Mouse (Mus musculus) limb, embryonic 14.5 days (tissue): Measurements from ENCODE around the gene 3110040M04Rik. TPM values are rescaled to one million over a fixed set of nuclear protein-coding genes. Genes with fewer than 3 reads are reported as not detected.

Experiments used
- ATAC-seq: fragments of 200-750 bp; cut with Nextera tagmentation; 2 replicates; pipeline ENCODE4 v1.8.0; 2017; ENCODE audit warnings: low read depth, moderate number of reproducible peaks, moderate TSS enrichment; ENCODE audit not compliant: low FRiP score
- DNase-seq: peaks from one replicate; pipeline ENCODE4 v3.0.0-alpha.2; 2015; ENCODE audit warnings: low spot score
- H3K27ac ChIP-seq: fragments of 300-500 bp; sonication (generic); replicated peaks from 2 replicates; pipeline ENCODE4 v1.5.1; 2014; ENCODE audit warnings: low read depth, mild to moderate bottlenecking, low read length, moderate library complexity, mixed read lengths
- H3K27me3 ChIP-seq: fragments of 300-500 bp; sonication (generic); 2 replicates; pipeline ENCODE4 v1.6.1; 2014; ENCODE audit warnings: low read length, mixed read lengths; ENCODE audit not compliant: control insufficient read depth, insufficient read depth
- H3K36me3 ChIP-seq: fragments of 300-500 bp; sonication (generic); 2 replicates; pipeline ENCODE4 v1.6.1; 2014; ENCODE audit warnings: mild to moderate bottlenecking, low read length, moderate library complexity, mixed read lengths; ENCODE audit not compliant: control insufficient read depth, insufficient read depth
- H3K4me1 ChIP-seq: fragments of 300-500 bp; sonication (generic); 2 replicates; pipeline ENCODE4 v1.6.1; 2014; ENCODE audit warnings: antibody characterized with exemption, low read length, mixed read lengths; ENCODE audit not compliant: control insufficient read depth, insufficient read depth
- H3K4me2 ChIP-seq: fragments of 300-500 bp; sonication (generic); replicated peaks from 2 replicates; pipeline ENCODE4 v1.6.1; 2014; ENCODE audit warnings: low read depth, mild to moderate bottlenecking, low read length, moderate library complexity; ENCODE audit not compliant: severe bottlenecking
- H3K4me3 ChIP-seq: fragments of 300-500 bp; sonication (generic); replicated peaks from 2 replicates; pipeline ENCODE4 v1.5.1; 2014; ENCODE audit warnings: low read length
- H3K9ac ChIP-seq: fragments of 300-500 bp; sonication (generic); 2 replicates; pipeline ENCODE4 v1.6.1; 2014; ENCODE audit warnings: mild to moderate bottlenecking, low read depth, low read length, moderate library complexity; ENCODE audit not compliant: severe bottlenecking
- H3K9me3 ChIP-seq: fragments of 300-500 bp; sonication (generic); 2 replicates; pipeline ENCODE4 v1.6.1; 2016; ENCODE audit warnings: low read length; ENCODE audit not compliant: control insufficient read depth
- POLR2A ChIP-seq: fragments of 200-500 bp; IDR thresholded peaks from 2 replicates; pipeline ENCODE4 v1.8.0; 2012; ENCODE audit warnings: inconsistent platforms, mild to moderate bottlenecking, moderate library complexity, borderline replicate concordance; ENCODE audit not compliant: insufficient read depth, insufficient read length; ENCODE audit errors: extremely low read depth
- WGBS: fragments of 180-500 bp; shearing (Covaris S2); extraction: QIAGEN DNeasy Blood & Tissue Kit; methylation state at CpG from one replicate; pipeline ENCODE4 v1.1.7; 2014; 5-methylcytosine and 5-hydroxymethylcytosine counted together
- polyA plus RNA-seq, 2 experiments: library from polyadenylated mRNA; depleted of rRNA in 1 of 2; stranded (reverse) in 1 of 2; unstranded in 1 of 2; fragments of >200 nt; fragmentation: Nextera tagmentation in 1 of 2; extraction: Ambion mirVana in 1 of 2; gene quantifications; 2 replicates each; pipeline versions ENCODE4 v1.2.1 to v1.2.3; 2012 to 2014

3110040M04Rik gene
- polyA plus RNA-seq, 2 experiments: not detected

GRCm38 (mm10) chr1:151227506-151227905 lies 23.6 kb downstream of the 3110040M04Rik start:
- Histone ChIP-seq H3K4me2 (no peak overlapping the region), H3K4me1 (no peaks in the 10 kb centered on the region), H3K9ac (no peak overlapping the region), H3K36me3 (no peaks in the 10 kb centered on the region), H3K27me3 (no peaks in the 10 kb centered on the region), H3K4me3 (no peak overlapping the region), H3K27ac (no peak overlapping the region), H3K9me3 (no peaks in the 10 kb centered on the region)
- ATAC-seq: no peak
- DNase-seq: no peak
- WGBS: 65% methylated on average over 8 of the region's 8 CpGs
- TF ChIP-seq POLR2A: no peak

GRCm38 (mm10) chr1:151228320-151228989 lies 24.5 kb downstream of the 3110040M04Rik start:
- Histone ChIP-seq H3K36me3 (no peaks in the 10 kb centered on the region), H3K4me3 (no peak overlapping the region), H3K27me3 (no peaks in the 10 kb centered on the region), H3K9me3 (no peaks in the 10 kb centered on the region), H3K27ac (no peak overlapping the region), H3K9ac (no peak overlapping the region), H3K4me1 (no peaks in the 10 kb centered on the region), H3K4me2 (no peak overlapping the region)
- DNase-seq (no peak), ATAC-seq (no peak)
- TF ChIP-seq POLR2A: no peak
- 61% methylated on average over 1 of the region's 1 CpGs for WGBS

- DNase-seq (no peak), ATAC-seq (no peak)
- no peak overlapping the region for H3K9ac ChIP-seq
- no peaks in the 10 kb centered on the region for H3K27me3 ChIP-seq
- peaks cover 5% of the 10 kb centered on the region; the same call in 1 of the 2 replicates for H3K4me1 ChIP-seq
- H3K9me3 ChIP-seq: no peaks in the 10 kb centered on the region
- 77% methylated on average over 3 of the region's 3 CpGs for WGBS
- no peaks in the 10 kb centered on the region for H3K36me3 ChIP-seq
- no peak overlapping the region for H3K4me3 ChIP-seq
- H3K4me2 ChIP-seq: no peak overlapping the region
- no peak overlapping the region for H3K27ac ChIP-seq
- TF ChIP-seq POLR2A: no peak
Measured at GRCm38 (mm10) chr1:151232346-151232745, 28.4 kb downstream of the 3110040M04Rik start.

- Histone ChIP-seq H3K4me3 (no peak overlapping the region), H3K9ac (no peak overlapping the region), H3K27me3 (no peaks in the 10 kb centered on the region), H3K4me1 (peaks cover 13% of the 10 kb centered on the region), H3K4me2 (no peak overlapping the region), H3K36me3 (no peaks in the 10 kb centered on the region), H3K27ac (no peak overlapping the region), H3K9me3 (no peaks in the 10 kb centered on the region)
- DNase-seq: no peak
- no peak for ATAC-seq
- no peak for TF ChIP-seq POLR2A
- 80% methylated on average over 3 of the region's 3 CpGs for WGBS
Measured at GRCm38 (mm10) chr1:151233756-151234155, 29.8 kb downstream of the 3110040M04Rik start.

GRCm38 (mm10) chr1:151235574-151235973 lies 31.7 kb downstream of the 3110040M04Rik start:
- Histone ChIP-seq H3K9me3 (no peaks in the 10 kb centered on the region), H3K27me3 (no peaks in the 10 kb centered on the region), H3K4me3 (no peak overlapping the region), H3K4me2 (no peak overlapping the region), H3K9ac (no peak overlapping the region), H3K4me1 (peaks cover 13% of the 10 kb centered on the region), H3K27ac (peak overlapping the region; percentile 53; the same call in 1 of the 2 replicates), H3K36me3 (no peaks in the 10 kb centered on the region)
- no peak for TF ChIP-seq POLR2A
- ATAC-seq (no peak), DNase-seq (no peak)
- 54% methylated on average over 2 of the region's 2 CpGs for WGBS
